Mouse (Mus musculus): ENCODE measurements at regions not wholly inside any gene's neighbourhood (a gene's known extent, or its start where the extent isn't known, plus 50 kb on each side); places are given as distances from the start of the nearest gene placed in this dataset.
A peak's percentile ranks its signal among the peaks of the same experiment; 100 is the strongest.

GRCm38 (mm10) chr11:43952151-43952550, 51.1 kb upstream of the Adra1b start:
- no peak for DNase-seq

GRCm38 (mm10) chr11:43958241-43958975, 57.4 kb upstream of the Adra1b start:
- peak; percentile 38 for DNase-seq

GRCm38 (mm10) chr11:43958976-43959315, 57.9 kb upstream of the Adra1b start:
- DNase-seq = no peak

- no peak for DNase-seq
These were observed 59.5 kb upstream of the Adra1b start for GRCm38 (mm10) chr11:43960348-43961105.

- DNase-seq = no peak
These were observed 60.5 kb upstream of the Adra1b start for GRCm38 (mm10) chr11:43961398-43962070.

GRCm38 (mm10) chr11:43967764-43968163, 66.8 kb upstream of the Adra1b start:
- DNase-seq = no peak

- DNase-seq = no peak
These were observed 70.9 kb upstream of the Adra1b start for GRCm38 (mm10) chr11:43971886-43972285.

GRCm38 (mm10) chr11:43976024-43976423, 75.0 kb upstream of the Adra1b start:
- DNase-seq = no peak

GRCm38 (mm10) chr11:43979406-43979805, 78.4 kb upstream of the Adra1b start:
- DNase-seq = no peak

GRCm38 (mm10) chr11:43980444-43980843, 79.4 kb upstream of the Adra1b start:
- no peak for DNase-seq

- peak; percentile 22 for DNase-seq
These were observed 89.0 kb upstream of the Adra1b start for GRCm38 (mm10) chr11:43989911-43990430.

- peak; percentile 61 for DNase-seq
These were observed 91.0 kb upstream of the Adra1b start for GRCm38 (mm10) chr11:43992011-43992471.

GRCm38 (mm10) chr11:43998046-43998725, 97.2 kb upstream of the Adra1b start:
- DNase-seq = no peak

GRCm38 (mm10) chr11:44000056-44000455, 99.0 kb upstream of the Adra1b start:
- DNase-seq = no peak

- peak; percentile 42 for DNase-seq
These were observed 101.0 kb upstream of the Adra1b start for GRCm38 (mm10) chr11:44001843-44002589.

- peak; percentile 18 for DNase-seq
These were observed 101.9 kb upstream of the Adra1b start for GRCm38 (mm10) chr11:44002716-44003522.

- DNase-seq = peak; percentile 12
These were observed 106.6 kb upstream of the Adra1b start for GRCm38 (mm10) chr11:44007526-44008040.

GRCm38 (mm10) chr11:44012314-44012713, 111.3 kb upstream of the Adra1b start:
- DNase-seq = no peak

GRCm38 (mm10) chr11:44013841-44014240, 112.8 kb upstream of the Adra1b start:
- DNase-seq = peak; percentile 7

- DNase-seq = no peak
These were observed 120.6 kb upstream of the Adra1b start for GRCm38 (mm10) chr11:44021638-44022037.

GRCm38 (mm10) chr11:44027046-44027445, 126.0 kb upstream of the Adra1b start:
- DNase-seq = no peak

Data from kidney, adult 9 months (tissue).